Mouse (Mus musculus): ENCODE data around the gene Pdlim5.

The Pdlim5 gene

DNA sequence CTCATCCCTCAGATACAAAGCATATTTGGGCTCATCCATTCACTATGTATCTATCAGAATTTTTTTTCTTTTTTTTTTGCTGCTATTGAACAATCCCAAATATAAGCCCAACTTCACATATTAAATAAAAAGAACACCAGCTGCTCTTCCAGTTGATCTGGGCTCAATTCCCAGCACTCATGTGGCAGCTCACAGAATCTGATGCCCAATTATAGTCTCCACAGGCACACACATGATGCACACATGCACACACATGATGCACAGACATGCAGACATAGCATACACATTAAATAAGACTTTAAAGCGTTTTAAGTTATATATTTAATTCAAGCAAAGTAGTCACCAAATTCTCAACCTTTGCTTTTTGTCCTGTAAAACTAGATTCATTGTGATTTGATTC lies 62.0 kb downstream of the Pdlim5 start:
- DNase-seq = no peak

DNA sequence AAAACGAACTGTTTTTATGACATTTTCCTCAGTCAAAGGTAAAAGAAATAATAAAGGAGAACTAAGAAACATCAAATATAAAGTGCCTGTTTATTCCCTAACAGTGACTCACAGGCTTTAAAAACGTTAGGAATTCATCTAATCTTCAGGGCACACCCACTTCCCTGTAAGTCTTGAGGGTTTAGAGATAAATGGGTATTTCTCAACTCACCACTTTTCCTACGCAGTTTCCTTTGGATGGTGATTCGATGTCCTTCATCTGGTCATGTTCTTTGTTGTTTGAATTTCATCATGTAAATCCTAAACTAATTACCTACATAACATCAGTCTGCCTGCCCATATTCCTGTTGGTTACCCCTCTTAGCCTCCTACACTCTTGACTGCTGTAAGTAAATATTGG lies 62.8 kb downstream of the Pdlim5 start:
- no peak for DNase-seq

DNA sequence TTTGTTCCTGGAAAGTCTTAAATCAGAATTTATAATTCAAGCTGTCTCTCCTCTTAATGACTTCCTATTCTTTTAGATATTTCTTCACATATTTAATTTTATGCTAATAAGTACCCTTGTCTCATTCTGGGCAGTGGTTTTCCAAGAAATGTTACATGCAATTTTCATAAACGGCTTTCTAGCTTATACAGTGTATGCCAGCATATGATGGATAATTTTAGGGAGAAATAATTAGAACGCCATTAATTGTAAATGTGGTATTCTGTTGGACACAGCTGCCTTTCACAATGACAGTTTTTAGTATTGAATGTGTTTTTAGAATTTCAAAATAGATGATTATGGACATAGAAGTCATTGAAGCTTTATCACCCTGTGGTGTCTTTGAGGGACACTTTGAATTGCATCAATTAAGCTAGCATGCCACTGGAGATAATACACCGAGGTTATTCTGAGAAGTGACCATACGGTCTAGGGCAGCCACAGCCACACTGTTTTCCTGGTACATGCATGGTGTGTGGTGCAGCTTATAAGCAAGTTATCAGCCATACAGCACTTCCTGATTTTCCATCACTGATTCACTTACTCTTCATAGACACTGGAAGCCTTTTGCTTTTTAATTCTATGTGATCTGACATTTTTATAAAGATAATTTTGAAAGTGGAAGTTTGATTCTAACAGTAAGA lies 63.5 kb downstream of the Pdlim5 start:
- DNase-seq = no peak

DNA sequence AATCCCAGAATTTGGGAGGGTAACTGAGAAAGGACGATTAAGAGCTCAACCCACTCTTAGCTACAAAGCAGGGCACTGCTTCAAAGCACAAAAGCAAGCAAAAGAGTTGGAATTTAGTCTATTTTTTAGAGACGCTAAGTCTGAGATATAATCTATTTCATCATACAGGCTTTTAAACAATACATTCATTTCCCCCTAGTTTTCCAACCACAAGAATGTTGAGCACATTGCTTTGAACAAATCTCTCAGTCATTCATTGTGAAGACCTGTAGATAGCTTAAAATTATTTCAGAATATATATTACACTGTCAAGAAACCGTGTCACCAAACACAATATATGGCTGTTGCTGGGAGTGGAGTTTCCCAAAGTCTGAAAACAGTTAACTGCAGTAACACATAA lies 65.1 kb downstream of the Pdlim5 start:
- no peak for DNase-seq

DNA sequence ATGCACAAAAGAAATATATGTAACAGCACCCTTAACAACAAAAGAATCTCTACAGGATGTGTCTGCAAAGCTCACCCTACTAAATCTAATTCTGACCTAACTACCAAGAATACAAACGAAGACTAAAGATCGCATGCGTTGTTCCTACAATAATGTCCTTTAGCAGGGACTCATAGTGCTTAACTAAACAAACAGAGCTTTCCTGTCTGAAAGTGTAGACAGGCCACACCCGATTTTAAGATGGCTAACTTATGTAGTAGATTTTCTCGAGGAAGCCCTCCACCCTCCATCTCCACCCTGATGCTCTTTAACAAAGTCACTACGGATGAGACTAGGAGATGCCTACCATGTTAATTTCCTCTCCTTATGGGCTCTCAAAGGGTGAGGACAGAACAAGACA lies 71.9 kb downstream of the Pdlim5 start:
- DNase-seq = no peak

DNA sequence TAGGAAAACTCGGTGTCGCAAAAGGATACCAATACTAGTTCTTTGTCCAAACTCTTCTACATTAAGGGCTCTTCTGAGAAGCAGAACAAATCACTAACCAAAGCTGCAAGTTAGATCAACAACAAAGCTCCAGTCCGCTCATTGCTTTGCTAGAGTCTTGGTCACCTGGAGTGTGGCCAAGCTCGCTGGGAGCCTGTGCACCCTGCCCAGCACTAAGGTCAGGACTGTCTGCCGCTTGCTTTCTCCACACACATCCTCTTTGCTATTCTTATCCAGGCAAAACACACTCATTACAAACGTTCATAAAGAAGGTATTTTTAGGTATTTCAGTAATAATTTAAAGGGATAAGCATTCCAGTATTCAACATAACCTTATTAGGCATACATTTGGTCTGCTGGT lies 73.6 kb downstream of the Pdlim5 start:
- DNase-seq = no peak

DNA sequence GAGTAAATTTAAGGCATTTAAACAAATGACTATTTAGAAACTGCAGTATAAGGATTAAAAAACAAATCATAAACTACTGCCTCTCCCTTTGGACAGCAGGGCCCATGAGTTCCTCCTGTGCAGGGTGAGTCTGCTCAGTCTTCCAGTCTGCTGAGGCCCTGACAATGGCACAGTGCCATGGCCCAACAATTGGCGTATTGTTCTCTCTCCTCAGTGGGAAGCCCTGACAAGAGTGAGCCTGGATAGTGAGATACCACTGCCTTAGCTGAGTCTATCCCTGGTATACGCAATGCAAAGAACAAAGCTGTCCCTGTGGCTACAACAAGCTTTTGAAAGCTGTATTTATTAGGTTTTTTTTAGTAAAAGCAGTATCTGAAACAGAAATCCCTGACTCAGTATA lies 77.3 kb downstream of the Pdlim5 start:
- peak; percentile 68 for DNase-seq

DNA sequence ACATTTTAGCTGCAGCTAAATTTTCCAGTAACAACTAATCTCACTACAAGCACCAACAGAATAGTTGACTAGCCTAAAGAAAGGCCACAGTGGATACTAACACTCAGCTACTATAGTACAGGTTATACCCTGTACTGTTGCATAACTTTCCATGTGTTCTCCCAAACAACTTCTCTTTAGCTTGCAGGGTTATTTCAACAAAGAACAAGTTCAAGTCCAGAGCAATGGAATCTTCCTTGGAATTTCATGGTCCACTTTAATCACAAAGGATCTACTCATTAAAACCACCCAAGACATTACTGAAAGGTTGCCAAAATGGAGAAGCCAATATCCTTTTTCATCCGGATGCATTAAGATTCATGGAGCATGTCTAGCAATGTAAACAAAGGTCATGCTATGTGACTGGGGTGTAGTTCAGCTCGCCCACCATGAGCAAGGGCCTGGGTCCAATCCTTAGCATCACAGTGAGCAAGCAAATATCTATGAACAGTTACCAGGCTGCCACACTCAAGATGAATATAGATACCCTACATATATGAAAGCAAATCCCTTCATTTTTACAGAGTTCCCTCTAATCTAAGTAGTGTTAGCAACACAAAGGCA lies 79.3 kb downstream of the Pdlim5 start:
- DNase-seq = no peak

DNA sequence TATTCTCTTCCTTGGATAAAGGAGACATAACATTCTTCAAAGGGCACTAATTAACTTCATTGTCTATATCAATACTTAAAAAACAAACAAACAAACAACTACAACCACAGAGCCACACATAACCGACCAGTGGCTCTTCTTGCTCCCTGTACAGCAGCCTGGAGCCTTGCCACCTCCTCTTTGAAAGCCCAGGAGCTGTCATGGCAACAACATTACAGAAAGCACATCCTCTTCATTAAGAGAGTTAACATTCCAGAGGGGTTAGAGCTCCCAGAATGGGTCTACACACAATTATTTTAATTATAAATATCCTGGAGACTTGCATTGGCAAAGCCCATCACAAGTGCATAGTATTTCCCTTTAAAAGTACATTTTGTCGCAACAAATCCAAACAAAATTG lies 84.4 kb downstream of the Pdlim5 start:
- no peak for DNase-seq

DNA sequence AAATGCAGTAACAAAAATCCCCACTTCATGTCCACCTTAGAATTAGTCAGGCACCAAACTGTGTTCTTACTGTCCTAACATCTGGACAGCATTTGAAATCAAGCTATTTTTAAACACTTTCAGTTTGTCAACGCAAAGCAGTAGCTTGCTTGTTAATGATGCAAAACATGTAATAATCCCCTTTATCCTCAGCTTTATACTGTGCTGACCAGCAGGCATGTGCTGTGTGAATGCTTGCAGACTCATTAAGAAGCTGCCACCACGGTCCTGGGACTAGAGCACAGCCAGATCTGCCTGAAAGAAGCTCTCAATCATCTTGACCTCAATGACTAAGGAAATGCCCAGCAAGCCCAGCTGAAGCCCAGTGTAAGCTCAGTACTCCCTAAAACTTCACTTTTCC lies 85.0 kb downstream of the Pdlim5 start:
- peak; percentile 46 for DNase-seq

DNA sequence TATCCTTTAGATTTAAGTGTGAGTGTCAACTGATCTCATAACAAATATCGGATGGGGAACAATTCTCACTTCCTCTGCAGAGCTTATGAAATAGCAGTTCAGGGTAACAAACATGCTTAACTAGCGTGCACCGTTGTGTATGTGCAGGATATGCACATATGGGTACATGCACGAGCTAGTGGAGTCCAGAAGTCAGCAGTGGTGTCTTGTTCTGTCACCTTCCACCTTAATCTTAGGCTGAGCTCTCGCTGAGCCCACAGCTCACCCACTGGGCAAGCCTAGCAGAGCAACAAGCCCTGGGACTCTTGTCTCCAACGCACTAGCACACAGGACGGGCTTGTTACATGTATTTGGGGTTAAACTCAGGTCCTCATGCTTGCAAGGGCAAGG lies 100.2 kb downstream of the Pdlim5 start:
- DNase-seq = no peak

DNA sequence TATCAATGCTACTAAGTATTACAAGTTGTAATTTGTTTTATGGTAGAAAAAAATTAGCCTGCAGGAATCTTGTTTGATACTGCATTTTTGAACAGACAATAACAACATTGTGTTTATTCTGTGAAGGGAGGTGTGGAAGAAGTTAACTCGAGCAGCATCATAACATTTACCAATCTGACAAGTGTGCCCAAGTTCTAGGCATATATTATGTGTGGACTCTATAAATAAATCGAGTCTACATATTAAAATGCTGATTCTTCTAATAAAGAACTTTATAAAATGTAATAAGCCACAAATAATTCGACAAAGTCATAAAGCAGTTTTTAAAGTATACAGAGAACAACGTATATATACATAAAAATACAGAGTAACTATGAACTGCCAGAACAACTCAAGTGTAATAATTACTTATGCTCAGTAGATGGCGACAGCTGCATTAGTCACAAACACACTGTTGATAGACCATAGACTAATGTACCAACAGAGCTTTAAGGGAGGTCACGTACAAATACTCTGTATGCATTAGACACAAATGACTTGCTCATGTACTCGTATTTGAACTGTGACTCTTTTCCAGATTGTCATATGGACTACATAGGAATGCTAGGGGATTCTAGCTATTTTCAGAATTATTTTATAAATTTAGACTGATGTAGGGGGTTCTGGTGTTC lies 100.7 kb downstream of the Pdlim5 start:
- peak; percentile 81 for DNase-seq

DNA sequence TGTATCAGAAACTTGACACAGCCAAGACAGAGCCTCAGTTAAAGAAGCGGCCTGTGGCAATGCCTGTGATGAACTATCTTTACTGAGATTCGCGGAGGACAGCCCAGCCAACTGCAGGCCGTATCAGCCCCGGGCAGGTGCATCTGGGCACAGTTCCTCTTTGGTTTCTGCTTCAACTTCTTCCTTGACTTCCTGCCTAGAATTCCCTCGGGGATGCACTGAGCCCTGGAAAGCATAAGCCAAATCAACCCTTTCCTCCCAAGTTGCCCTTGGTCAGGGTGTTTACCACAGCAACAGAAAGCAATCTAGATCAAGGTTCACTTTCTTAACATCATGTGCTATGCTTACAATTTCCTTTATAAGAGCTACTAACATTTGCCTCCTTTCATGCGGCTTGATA lies 101.9 kb downstream of the Pdlim5 start:
- DNase-seq = no peak

DNA sequence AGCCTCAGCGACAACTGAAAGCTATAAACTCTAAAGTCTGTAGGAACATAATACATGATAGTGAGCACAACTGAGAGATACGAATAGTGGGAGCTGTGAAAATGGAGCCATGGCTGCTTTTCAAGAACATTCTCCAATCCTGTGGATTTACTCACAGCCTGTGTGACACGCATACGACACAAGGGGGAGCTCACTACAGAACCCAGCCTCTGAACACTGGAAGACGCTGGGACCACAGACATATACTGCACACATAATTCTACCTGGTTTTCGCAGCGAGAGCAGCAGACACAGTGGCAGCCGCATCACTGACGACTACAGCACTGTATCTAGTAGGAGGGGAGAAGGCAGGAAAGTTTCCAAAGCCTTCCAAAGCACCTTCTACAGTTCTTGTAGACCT lies 112.8 kb downstream of the Pdlim5 start:
- peak; percentile 79 for DNase-seq

DNA sequence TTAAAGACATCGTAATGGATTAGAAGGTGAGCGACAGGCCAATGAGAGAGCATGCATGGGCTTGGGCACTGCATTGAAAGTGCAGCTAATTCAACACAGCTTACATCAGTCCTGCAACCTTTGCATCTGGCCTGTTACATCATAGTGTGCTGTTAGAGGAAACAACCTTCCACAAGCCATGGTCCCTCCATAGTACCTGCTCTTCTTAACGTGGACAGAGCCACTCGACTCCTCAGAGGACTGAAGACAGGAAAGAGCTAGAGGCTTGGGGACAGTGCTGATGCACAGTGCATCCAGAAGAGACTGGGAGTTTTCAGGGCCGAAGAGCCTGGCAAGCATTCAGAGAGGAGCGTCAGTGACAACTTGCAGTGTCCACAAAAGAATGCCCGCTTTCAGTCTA lies 113.8 kb downstream of the Pdlim5 start:
- no peak for DNase-seq

DNA sequence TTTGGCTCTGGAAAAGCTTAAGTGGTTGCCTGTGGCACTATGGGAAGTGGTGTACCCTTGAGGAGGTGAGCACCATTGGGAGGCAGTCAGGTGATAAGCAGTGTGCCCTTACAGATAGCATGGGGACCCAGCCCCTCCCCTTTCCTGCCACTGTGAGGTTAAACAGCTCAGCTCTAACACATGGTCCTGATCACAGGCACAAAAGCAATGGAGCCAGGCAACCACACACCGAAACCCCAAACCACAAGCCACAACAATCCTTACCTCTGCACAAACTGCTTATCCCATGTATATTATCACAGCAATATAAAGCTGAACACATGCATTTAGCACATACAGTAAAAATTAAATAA lies 114.4 kb downstream of the Pdlim5 start:
- peak; percentile 18 for DNase-seq

DNA sequence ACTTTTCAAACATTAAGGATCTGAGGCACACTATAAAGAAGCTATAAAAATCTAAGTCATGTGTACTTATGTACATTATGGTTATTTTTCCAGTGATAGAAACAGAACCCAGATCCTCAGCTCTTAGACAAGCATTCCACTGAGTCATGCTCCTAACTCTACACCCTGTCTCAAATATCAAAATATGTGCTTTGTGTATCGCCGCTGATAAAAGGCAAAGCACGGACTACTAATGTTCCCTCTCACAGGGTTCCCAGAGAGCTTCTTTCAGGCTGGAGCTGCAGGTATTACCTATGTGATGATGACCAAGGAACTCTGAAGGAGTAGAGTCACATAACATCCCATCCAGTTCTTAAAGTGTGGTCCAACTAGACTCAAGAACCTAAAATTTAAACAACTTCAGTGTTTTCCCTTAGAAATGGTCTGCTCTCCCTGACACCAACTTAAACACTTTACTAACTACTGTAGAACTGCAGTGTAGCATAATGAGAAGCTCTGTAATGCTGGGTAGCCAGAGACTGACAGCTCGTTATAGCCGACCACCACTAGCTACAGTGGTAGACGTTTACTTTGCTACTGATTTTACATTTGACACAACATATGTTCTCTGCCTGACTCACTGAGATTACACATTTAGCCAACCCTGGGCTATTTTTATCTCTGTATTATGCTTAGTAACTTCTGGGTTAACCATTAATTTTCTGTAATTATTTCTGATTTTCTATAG lies 115.0 kb downstream of the Pdlim5 start:
- DNase-seq = no peak

DNA sequence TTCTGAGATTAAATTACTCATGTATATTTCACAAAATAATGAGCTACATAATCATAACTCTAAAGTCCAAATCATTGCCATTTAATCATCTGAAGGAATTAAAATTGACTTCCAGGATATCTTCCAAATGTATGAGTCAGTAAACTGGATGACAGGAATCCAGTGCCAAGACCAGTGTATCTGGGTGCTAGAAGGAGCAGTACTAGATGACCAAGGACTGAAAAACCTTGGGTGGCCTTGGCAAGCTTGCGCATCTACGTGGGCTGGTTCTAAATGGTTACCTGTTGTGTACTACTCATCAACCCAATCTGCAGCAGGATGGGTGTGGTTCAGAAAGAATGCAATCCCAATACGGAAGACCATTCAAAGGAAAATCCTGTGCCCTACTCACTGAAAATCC lies 116.5 kb downstream of the Pdlim5 start:
- no peak for DNase-seq

DNA sequence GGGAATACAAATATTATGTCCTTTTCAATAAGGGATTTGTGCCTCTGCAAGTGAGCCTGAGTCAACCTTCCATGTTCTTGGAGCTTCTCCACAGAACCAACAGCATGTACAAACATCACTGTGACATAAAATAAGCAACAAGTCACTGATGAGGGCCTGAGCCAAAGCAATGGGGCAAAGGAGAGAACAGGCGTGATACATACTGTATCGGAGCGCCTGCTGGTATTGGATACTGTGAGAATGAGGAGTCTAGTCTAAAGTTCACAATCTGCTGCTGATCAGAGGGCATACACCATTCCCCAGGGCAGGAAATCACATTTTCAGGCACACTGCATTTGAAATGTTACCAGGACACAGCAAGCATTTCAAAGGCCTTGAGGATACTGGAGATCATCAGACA lies 119.0 kb downstream of the Pdlim5 start:
- DNase-seq = no peak

DNA sequence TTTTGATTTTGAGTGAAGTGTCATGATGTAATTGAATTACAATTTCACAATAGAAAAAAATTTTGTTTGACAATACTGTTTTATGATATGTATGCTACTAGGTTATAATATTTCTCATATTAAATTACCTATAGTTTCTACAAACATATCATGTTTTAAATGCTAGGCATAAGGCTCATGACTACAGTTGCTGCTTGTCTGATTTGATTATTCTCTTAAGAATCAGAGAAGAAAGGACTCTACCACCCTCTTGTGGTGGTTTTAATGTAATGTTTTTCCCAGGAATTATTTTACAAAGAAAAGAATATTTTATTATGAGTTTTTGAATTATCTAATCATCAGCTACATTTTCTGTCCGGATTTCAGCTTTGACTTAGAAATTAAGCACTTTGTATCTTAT lies 120.5 kb downstream of the Pdlim5 start:
- DNase-seq = peak; percentile 75

DNA sequence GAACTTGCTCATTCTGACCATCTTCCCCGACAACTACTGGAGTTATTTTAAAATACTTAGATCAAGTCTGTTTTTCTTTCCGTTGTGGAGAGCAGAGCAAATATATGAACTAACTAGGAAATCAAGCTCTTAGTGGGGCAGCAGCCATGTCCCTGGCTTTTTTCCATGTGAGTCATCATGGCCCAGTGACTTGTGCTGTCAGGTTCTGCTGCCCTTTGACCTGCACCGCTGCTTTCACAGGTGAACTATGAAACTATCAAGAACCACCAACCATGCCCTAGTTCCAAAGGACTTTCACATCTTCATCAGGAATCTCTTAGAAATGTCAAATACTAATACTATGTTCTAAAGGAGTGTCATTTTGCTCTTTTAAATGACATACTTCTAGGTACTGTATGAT lies 121.0 kb downstream of the Pdlim5 start:
- DNase-seq = no peak

DNA sequence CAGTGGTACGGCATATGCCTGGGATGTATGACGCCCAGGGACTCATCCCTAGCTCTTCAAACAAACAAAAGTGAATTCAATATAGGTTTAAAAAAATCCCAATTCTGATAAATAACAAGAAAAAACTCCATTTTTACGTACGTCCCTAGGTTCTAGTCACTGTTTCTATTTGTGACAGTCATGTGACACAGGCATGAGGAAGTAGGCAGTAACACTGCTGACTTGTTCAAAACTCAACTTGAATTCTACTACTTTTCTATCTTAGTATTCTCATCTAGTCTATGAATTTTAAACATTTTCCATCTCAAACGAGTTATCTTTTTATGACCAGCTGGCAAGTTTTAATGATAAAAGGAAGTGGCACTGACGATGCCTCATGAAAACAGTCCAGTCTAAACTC lies 122.2 kb downstream of the Pdlim5 start:
- DNase-seq = no peak

DNA sequence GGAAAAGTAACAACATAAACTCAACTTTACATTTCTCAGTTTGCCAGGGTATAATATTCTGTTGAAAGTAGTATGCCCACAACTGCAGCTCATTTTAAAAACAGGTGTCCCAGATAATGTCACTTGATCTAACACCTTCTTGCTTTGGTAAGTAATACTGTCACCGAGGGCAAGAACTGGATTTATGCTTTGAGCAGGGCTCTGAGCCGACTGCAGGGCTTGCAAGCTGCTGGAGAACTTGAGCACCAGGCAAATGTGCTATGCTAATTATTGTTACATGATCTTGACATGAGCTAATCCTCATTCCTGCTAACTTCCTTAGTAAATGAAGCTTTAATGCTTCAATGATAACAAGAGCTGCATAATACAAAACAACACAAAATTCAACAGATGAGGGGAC lies 139.1 kb downstream of the Pdlim5 start:
- DNase-seq = no peak

DNA sequence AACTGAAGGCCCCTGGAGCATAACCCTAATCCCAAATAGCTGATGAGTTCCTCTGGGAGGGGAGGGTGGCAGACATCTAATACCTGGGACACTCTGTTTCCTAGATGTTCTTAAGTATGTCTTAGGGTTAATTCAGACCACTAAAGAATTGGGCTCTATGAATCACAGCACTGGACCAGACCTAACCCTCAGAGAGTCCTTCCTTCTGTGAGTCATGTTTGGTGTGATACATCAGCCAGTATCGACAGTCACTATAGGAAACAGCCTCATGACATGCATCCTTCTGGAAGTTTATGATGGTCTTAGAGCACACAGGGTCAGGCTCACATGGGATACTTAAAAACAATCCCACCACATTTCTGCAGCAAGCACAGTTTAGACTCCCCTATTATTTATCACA lies 143.4 kb downstream of the Pdlim5 start:
- no peak for DNase-seq

Measured in embryo, embryonic 11 days (tissue).